Mouse (Mus musculus): Measurements from ENCODE around the gene Stk24.

DNA sequence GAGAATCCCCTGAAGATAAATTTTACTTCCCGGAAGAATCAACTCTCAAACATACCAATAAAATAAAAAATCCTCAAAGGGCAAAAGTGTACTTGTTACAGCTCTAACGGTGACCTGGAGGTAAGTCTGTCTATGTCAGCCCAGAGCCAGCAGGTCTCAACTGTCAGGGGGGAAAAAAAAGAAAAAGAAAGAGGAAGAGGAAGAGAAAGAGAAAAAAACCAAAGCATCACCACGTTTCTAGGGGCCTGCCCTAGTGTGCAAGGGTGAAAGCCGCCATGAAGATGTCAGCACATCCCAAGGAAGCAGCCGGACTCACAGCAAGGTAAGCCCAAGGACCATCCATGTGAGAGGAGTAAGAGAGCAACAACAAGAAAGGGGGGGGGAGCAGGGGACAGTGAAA, 50.9 kb downstream of the Stk24 start:
- no peak for TF ChIP-seq CTCF (IDR thresholded peaks at IDR 0.05; ENCODE audit: low read depth, low read length)
- no peak for TF ChIP-seq POLR2A (IDR thresholded peaks at IDR 0.05; ENCODE audit: borderline replicate concordance, low read depth, low read length)
